Mouse (Mus musculus): ENCODE measurements around the gene Saal1.

GRCm38 (mm10) chr7:46716897-46717296 lies 6.4 kb upstream of the Saal1 start:
- TF ChIP-seq CTCF (conservative IDR thresholded peaks at IDR 0.05; ENCODE audit: low read length) (no peak), POU5F1 (IDR thresholded peaks at IDR 0.05; ENCODE audit: borderline replicate concordance, low read length) (no peak)

Measured in E14TG2a.4 (cell line).